Mouse (Mus musculus) forelimb bud, embryonic 11.5 days (tissue): ENCODE data around the gene Pycard.
"Not testable (repeated sequence)": the region's sequence is repeated elsewhere in the genome, so short reads cannot be mapped to it uniquely, and the experiment has no call there.

Experiments
- DNase-seq: peaks from one replicate; pipeline ENCODE4 v3.0.0-alpha.2; 2012; ENCODE audit warnings: low read depth, low spot score

The Pycard gene

GRCm38 (mm10) chr7:128003688-128004087, 10.0 kb upstream of the Pycard start, which contains the start of gene Trim72:
Gene Trim72 (plus strand): TSS chr7:128003949.
- DNase-seq: no peak

GRCm38 (mm10) chr7:128003098-128003497, 9.4 kb upstream of the Pycard start:
- no peak for DNase-seq

GRCm38 (mm10) chr7:128000068-128000950, 6.6 kb upstream of the Pycard start:
- DNase-seq: no peak

GRCm38 (mm10) chr7:127999436-127999835, 5.8 kb upstream of the Pycard start:
- no peak for DNase-seq

- no peak for DNase-seq
These were observed 953 bp downstream of the Pycard start for GRCm38 (mm10) chr7:127992488-127993340.

- DNase-seq: peak; percentile 81
These were observed 1.8 kb downstream of the Pycard start for GRCm38 (mm10) chr7:127991643-127992487.

- no peak for DNase-seq
These were observed 4.8 kb downstream of the Pycard start for GRCm38 (mm10) chr7:127988904-127989303.

- no peak for DNase-seq
These were observed 13.1 kb downstream of the Pycard start for GRCm38 (mm10) chr7:127980606-127981005.

GRCm38 (mm10) chr7:127978856-127979255, 14.8 kb downstream of the Pycard start:
- DNase-seq: no peak

- DNase-seq: no peak
These were observed 19.2 kb downstream of the Pycard start for GRCm38 (mm10) chr7:127974413-127974930.

GRCm38 (mm10) chr7:127967922-127968828, 25.5 kb downstream of the Pycard start:
- peak; percentile 76 for DNase-seq

- DNase-seq: peak; percentile 94
These were observed 26.4 kb downstream of the Pycard start, which contains the start of gene Fus for GRCm38 (mm10) chr7:127967004-127967921. Gene Fus (plus strand): TSS chr7:127967457.

- peak; percentile 30 for DNase-seq
These were observed 27.2 kb downstream of the Pycard start for GRCm38 (mm10) chr7:127966371-127966918.

- DNase-seq: no peak
These were observed 34.3 kb downstream of the Pycard start for GRCm38 (mm10) chr7:127959364-127959763.

- no peak for DNase-seq
These were observed 40.6 kb downstream of the Pycard start for GRCm38 (mm10) chr7:127952864-127953581.

GRCm38 (mm10) chr7:127946470-127947023, 47.1 kb downstream of the Pycard start, which contains the start of gene Prss36:
Gene Prss36 (minus strand): TSS chr7:127946725.
- DNase-seq: no peak

GRCm38 (mm10) chr7:127944614-127945013, 49.1 kb downstream of the Pycard start:
- DNase-seq: no peak

- DNase-seq: not testable (repeated sequence)
These were observed 51.6 kb downstream of the Pycard start for GRCm38 (mm10) chr7:127942097-127942496.
